Mouse (Mus musculus) forebrain, embryonic 11.5 days (tissue): ENCODE measurements around the gene Lhfpl4. TPM values are rescaled to one million over a fixed set of nuclear protein-coding genes. Genes with fewer than 3 reads are reported as not detected.

Source experiments
- ATAC-seq: fragments of 200-750 bp; cut with Nextera tagmentation; replicated peaks from 2 replicates; pipeline ENCODE4 v1.8.0; 2017; ENCODE audit warnings: moderate TSS enrichment; ENCODE audit not compliant: low FRiP score
- DNase-seq: peaks from one replicate; pipeline ENCODE4 v3.0.0-alpha.2; 2017; ENCODE audit warnings: low spot score
- H3K27ac ChIP-seq: fragments of 300-500 bp; sonication (generic); 2 replicates; pipeline ENCODE4 v1.5.1; 2014; ENCODE audit warnings: low read depth, low read length
- H3K27me3 ChIP-seq: fragments of 300-500 bp; sonication (generic); 2 replicates; pipeline ENCODE4 v1.6.1; 2014; ENCODE audit warnings: mild to moderate bottlenecking, low read length, mixed read lengths; ENCODE audit not compliant: control insufficient read depth, insufficient read depth
- H3K36me3 ChIP-seq: fragments of 300-500 bp; sonication (generic); 2 replicates; pipeline ENCODE4 v1.6.1; 2014; ENCODE audit warnings: mild to moderate bottlenecking, low read length, moderate library complexity, mixed read lengths; ENCODE audit not compliant: control insufficient read depth, insufficient read depth
- H3K4me1 ChIP-seq: fragments of 300-500 bp; sonication (generic); replicated peaks from 2 replicates; pipeline ENCODE4 v1.6.1; 2014; ENCODE audit warnings: low read length, mixed read lengths; ENCODE audit not compliant: control insufficient read depth, insufficient read depth
- H3K4me2 ChIP-seq: fragments of 300-500 bp; sonication (generic); 2 replicates; pipeline ENCODE4 v1.6.1; 2014; ENCODE audit warnings: low read depth, mild to moderate bottlenecking, low read length, moderate library complexity, mixed read lengths; ENCODE audit not compliant: severe bottlenecking
- H3K4me3 ChIP-seq: fragments of 300-500 bp; sonication (generic); 2 replicates; pipeline ENCODE4 v1.5.1; 2014; ENCODE audit warnings: low read depth, low read length
- H3K9ac ChIP-seq: fragments of 300-500 bp; sonication (generic); 2 replicates; pipeline ENCODE4 v1.6.1; 2014; ENCODE audit warnings: low read length
- H3K9me3 ChIP-seq: fragments of 300-500 bp; sonication (generic); 2 replicates; pipeline ENCODE4 v1.6.1; 2016; ENCODE audit warnings: low read length, mixed read lengths; ENCODE audit not compliant: control insufficient read depth
- WGBS: fragments of 180-500 bp; shearing (Covaris S2); extraction: QIAGEN DNeasy Blood & Tissue Kit; methylation state at CpG from one replicate; pipeline ENCODE4 v1.1.7; 2014; 5-methylcytosine and 5-hydroxymethylcytosine counted together
- polyA plus RNA-seq: library from polyadenylated mRNA; unstranded; fragments of >200 nt; fragmentation: Nextera tagmentation; extraction: Ambion mirVana; gene quantifications from 2 replicates; pipeline ENCODE4 v1.2.1, GENCODE M21; 2014

Lhfpl4 gene
- polyA plus RNA-seq, 1 experiment from 2014 or later = 6.6 TPM

- Histone ChIP-seq H3K4me2 (no peak overlapping the region), H3K4me3 (no peak overlapping the region), H3K9ac (no peak overlapping the region), H3K36me3 (peaks cover 5% of the 10 kb centered on the region; the same call in 1 of the 2 replicates), H3K27ac (no peak overlapping the region), H3K9me3 (no peaks in the 10 kb centered on the region), H3K27me3 (no peaks in the 10 kb centered on the region), H3K4me1 (no peaks in the 10 kb centered on the region)
- no peak for ATAC-seq
- WGBS = 94% methylated on average over 10 of the region's 10 CpGs
- no peak for DNase-seq
These were observed 35.1 kb downstream of the Lhfpl4 start for GRCm38 (mm10) chr6:113160106-113160505.

GRCm38 (mm10) chr6:113156064-113156463 is 39.1 kb downstream of the Lhfpl4 start:
- 94% methylated on average over 4 of the region's 4 CpGs for WGBS
- no peaks in the 10 kb centered on the region for H3K4me1 ChIP-seq
- no peak for DNase-seq
- no peak overlapping the region for H3K4me3 ChIP-seq
- no peaks in the 10 kb centered on the region for H3K27me3 ChIP-seq
- no peak for ATAC-seq
- peaks cover 12% of the 10 kb centered on the region; the same call in 1 of the 2 replicates for H3K36me3 ChIP-seq
- no peak overlapping the region for H3K27ac ChIP-seq
- H3K9me3 ChIP-seq = no peaks in the 10 kb centered on the region
- no peak overlapping the region for H3K9ac ChIP-seq
- H3K4me2 ChIP-seq = no peak overlapping the region

GRCm38 (mm10) chr6:113154886-113155285 is 40.3 kb downstream of the Lhfpl4 start:
- Histone ChIP-seq H3K4me2 (no peak overlapping the region), H3K36me3 (peaks cover 12% of the 10 kb centered on the region), H3K4me3 (no peak overlapping the region), H3K27me3 (no peaks in the 10 kb centered on the region), H3K4me1 (no peaks in the 10 kb centered on the region), H3K27ac (no peak overlapping the region), H3K9ac (no peak overlapping the region), H3K9me3 (no peaks in the 10 kb centered on the region)
- DNase-seq = no peak
- 87% methylated on average over 6 of the region's 6 CpGs for WGBS
- no peak for ATAC-seq

GRCm38 (mm10) chr6:113154071-113154470 is 41.1 kb downstream of the Lhfpl4 start:
- Histone ChIP-seq H3K27ac (no peak overlapping the region), H3K4me2 (no peak overlapping the region), H3K9me3 (no peaks in the 10 kb centered on the region), H3K4me1 (no peaks in the 10 kb centered on the region), H3K27me3 (no peaks in the 10 kb centered on the region), H3K9ac (no peak overlapping the region), H3K4me3 (no peak overlapping the region), H3K36me3 (peaks cover 12% of the 10 kb centered on the region)
- 98% methylated on average over 8 of the region's 8 CpGs for WGBS
- DNase-seq (no peak), ATAC-seq (no peak)

GRCm38 (mm10) chr6:113145249-113145648 is 49.9 kb downstream of the Lhfpl4 start:
- peaks cover 11% of the 10 kb centered on the region for H3K36me3 ChIP-seq

GRCm38 (mm10) chr6:113144764-113145163 is 50.4 kb downstream of the Lhfpl4 start:
- Histone ChIP-seq H3K36me3 (peaks cover 9% of the 10 kb centered on the region; the same call in 1 of the 2 replicates), H3K9ac (no peak overlapping the region), H3K9me3 (no peaks in the 10 kb centered on the region), H3K4me3 (no peak overlapping the region), H3K4me2 (no peak overlapping the region), H3K27me3 (no peaks in the 10 kb centered on the region), H3K27ac (no peak overlapping the region), H3K4me1 (no peaks in the 10 kb centered on the region)
- WGBS = 98% methylated on average over 1 of the region's 1 CpGs
- ATAC-seq (no peak), DNase-seq (no peak)

More at GRCm38 (mm10) chr6:113145249-113145648, 49.9 kb downstream of the Lhfpl4 start:
- no peak overlapping the region for H3K4me3 ChIP-seq
- H3K27ac ChIP-seq = no peak overlapping the region
- no peaks in the 10 kb centered on the region for H3K9me3 ChIP-seq
- ATAC-seq (no peak), DNase-seq (no peak)
- WGBS = 96% methylated on average over 4 of the region's 4 CpGs
- H3K4me2 ChIP-seq = no peak overlapping the region
- no peaks in the 10 kb centered on the region for H3K27me3 ChIP-seq
- H3K4me1 ChIP-seq = no peaks in the 10 kb centered on the region
- H3K9ac ChIP-seq = no peak overlapping the region

GRCm38 (mm10) chr6:113141389-113142094 is 53.6 kb downstream of the Lhfpl4 start:
- 88% methylated on average over 1 of the region's 1 CpGs for WGBS
- H3K4me1 ChIP-seq = no peaks in the 10 kb centered on the region

GRCm38 (mm10) chr6:113133360-113133759 is 61.8 kb downstream of the Lhfpl4 start:
- H3K27ac ChIP-seq = no peak overlapping the region
- no peak for DNase-seq
- no peak overlapping the region for H3K4me2 ChIP-seq
- no peak for ATAC-seq
- WGBS = 81% methylated on average over 2 of the region's 2 CpGs
- no peaks in the 10 kb centered on the region for H3K27me3 ChIP-seq
- H3K4me3 ChIP-seq = no peak overlapping the region
- H3K36me3 ChIP-seq = no peaks in the 10 kb centered on the region; the same call in 1 of the 2 replicates
- H3K9ac ChIP-seq = no peak overlapping the region
- no peaks in the 10 kb centered on the region for H3K9me3 ChIP-seq
- H3K4me1 ChIP-seq = no peaks in the 10 kb centered on the region

More at GRCm38 (mm10) chr6:113141389-113142094, 53.6 kb downstream of the Lhfpl4 start:
- H3K4me3 ChIP-seq = no peak overlapping the region
- no peaks in the 10 kb centered on the region for H3K9me3 ChIP-seq
- H3K9ac ChIP-seq = no peak overlapping the region
- peaks cover 6% of the 10 kb centered on the region; the same call in 1 of the 2 replicates for H3K36me3 ChIP-seq
- no peak overlapping the region for H3K4me2 ChIP-seq
- ATAC-seq = no peak
- H3K27me3 ChIP-seq = no peaks in the 10 kb centered on the region
- no peak overlapping the region for H3K27ac ChIP-seq
- DNase-seq = no peak

- Histone ChIP-seq H3K4me2 (no peak overlapping the region), H3K27ac (no peak overlapping the region), H3K9me3 (no peaks in the 10 kb centered on the region), H3K4me3 (no peak overlapping the region), H3K9ac (no peak overlapping the region), H3K4me1 (no peaks in the 10 kb centered on the region), H3K27me3 (no peaks in the 10 kb centered on the region), H3K36me3 (peaks cover 26% of the 10 kb centered on the region)
- no peak for ATAC-seq
- DNase-seq = no peak
- WGBS = 97% methylated on average over 10 of the region's 10 CpGs
These were observed 74.4 kb downstream of the Lhfpl4 start for GRCm38 (mm10) chr6:113120806-113121205.
